Mouse (Mus musculus): ENCODE results near the gene Cdk5. TPM values are rescaled to one million over a fixed set of nuclear protein-coding genes. Genes with fewer than 3 reads are reported as not detected.

Gene Cdk5
- 62.2 and 63.2 TPM in 2 replicates for polyA plus RNA-seq (2016; fragmentation: Nextera tagmentation; extraction: Ambion mirVana)

DNA sequence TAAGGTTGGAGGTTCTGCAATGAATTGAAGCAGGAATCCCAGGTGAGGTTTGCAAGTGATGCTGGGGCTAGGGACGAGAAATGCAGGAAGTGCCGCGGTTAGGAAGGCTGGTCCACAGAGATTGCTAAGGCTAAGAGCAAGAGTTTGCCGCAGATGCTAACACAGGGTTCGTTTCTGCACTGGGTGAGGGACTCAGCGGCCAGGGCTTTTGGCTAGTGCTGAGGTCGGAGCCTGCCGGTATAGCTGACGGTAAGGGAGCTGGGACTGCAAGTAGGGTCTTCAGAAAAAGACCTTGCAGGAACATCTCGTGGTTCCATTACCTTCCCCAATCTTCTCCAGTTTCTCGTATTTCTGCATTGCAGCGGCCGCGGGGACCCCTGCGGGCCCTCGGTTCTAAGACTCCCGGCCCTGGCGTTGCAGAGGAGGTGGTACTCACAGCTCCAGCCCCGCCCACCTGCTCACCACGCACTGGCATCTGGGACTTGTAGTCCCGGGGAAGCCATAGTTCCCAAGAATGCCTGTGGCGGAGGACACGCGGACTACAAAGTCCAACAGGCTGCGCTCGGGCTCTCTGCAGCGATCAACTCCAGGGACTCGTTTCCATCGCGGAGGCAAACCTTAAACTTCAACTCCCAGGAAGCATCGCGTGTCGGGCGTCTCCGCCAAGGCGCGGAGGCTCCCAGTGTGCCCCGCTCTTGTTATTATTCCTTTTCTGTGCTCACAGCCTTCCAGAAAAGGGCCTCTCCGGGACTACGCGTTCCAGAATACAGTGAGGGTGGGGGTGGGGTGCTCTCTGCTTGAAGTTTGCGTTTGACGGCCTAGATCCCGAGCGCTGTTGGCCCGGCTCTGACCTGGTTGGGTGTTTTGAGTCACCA is at the start of gene Cdk5, which contains the start of gene Slc4a2:
Gene Cdk5 (minus strand): TSS at position 402 of the 875 bp plus-strand sequence.
Gene Slc4a2 (plus strand): TSS at position 709 of the 875 bp plus-strand sequence.
- WGBS = under 1% methylated on average over 46 of the region's 46 CpGs

DNA sequence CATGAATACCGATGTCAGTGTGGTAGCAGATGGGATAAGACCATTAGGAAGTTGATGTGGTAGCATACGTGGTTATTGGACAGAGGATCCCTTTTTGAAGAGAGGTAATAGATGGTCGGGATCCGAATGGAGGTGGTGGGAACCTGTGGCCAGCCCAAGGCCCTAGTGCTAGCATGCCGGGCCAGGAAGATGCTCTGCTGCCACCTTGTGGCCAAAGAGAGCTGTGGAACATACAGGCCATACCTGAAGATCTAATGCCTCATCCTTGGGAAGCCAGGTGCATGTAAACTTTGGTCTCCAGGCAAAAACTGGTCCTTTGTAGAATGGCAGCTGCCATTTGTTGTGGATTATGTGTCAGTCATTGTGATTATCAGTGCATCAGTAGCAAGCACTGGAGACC is 47.3 kb upstream of the Cdk5 start:
- H3K9ac ChIP-seq = no peak overlapping the region
- H3K4me3 ChIP-seq = no peak overlapping the region
- H3K27me3 ChIP-seq = peaks cover 24% of the 10 kb centered on the region; the same call in 1 of the 2 replicates
- no peak overlapping the region for H3K27ac ChIP-seq
- no peak overlapping the region for H3K4me2 ChIP-seq (replicated peaks)
- H3K4me1 ChIP-seq = peaks cover 55% of the 10 kb centered on the region
- H3K36me3 ChIP-seq = no peaks in the 10 kb centered on the region
- no peaks in the 10 kb centered on the region for H3K9me3 ChIP-seq
- no peak for ATAC-seq (ENCODE audit: insufficient number of reproducible peaks, insufficient read depth, low FRiP score, low TSS enrichment)
- 8% methylated on average over 5 of the region's 5 CpGs for WGBS

More for the DNA sequence above, at the start of gene Cdk5, which contains the start of gene Slc4a2:
- peak within 1 kb of the TSS; percentile 68 for H3K4me2 ChIP-seq (replicated peaks)
- H3K4me3 ChIP-seq = peak within 1 kb of the TSS; percentile 54
- H3K27me3 ChIP-seq = no peaks in the 10 kb centered on the region
- ATAC-seq (ENCODE audit: insufficient number of reproducible peaks, insufficient read depth, low FRiP score, low TSS enrichment) = peak; percentile 93
- H3K27ac ChIP-seq = peak within 1 kb of the TSS; percentile 92
- no peaks in the 10 kb centered on the region for H3K9me3 ChIP-seq
- H3K36me3 ChIP-seq = peaks cover 27% of the 10 kb centered on the region
- H3K9ac ChIP-seq = peak within 1 kb of the TSS; percentile 66
- H3K4me1 ChIP-seq = peaks cover 41% of the 10 kb centered on the region

DNA sequence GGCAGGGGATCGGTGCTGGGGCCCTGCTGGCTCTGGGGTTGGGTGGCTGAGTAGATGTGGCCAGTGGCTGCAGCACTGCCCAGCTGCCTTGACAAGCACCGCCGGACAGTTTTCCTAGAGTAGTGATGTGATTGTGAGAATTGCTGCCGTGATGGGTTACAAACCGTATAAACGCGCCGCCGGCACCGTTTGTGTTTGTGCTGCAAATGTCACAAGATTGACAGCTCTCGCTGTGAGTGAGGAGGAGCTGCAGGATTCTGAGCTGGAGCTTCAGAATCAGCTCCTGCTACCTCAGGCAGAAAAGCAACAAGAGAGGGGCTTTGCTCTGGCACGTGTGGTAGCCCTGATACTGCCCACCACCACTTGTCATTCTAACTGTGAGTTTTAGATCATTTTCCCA is 43.4 kb upstream of the Cdk5 start:
- peaks cover 21% of the 10 kb centered on the region for H3K4me1 ChIP-seq
- no peak overlapping the region for H3K27ac ChIP-seq
- WGBS = 60% methylated on average over 12 of the region's 12 CpGs
- no peak overlapping the region for H3K4me3 ChIP-seq
- H3K9me3 ChIP-seq = no peaks in the 10 kb centered on the region
- H3K9ac ChIP-seq = no peak overlapping the region
- H3K36me3 ChIP-seq = peaks cover 3% of the 10 kb centered on the region; the same call in 1 of the 2 replicates
- no peaks in the 10 kb centered on the region for H3K27me3 ChIP-seq
- ATAC-seq (ENCODE audit: insufficient number of reproducible peaks, insufficient read depth, low FRiP score, low TSS enrichment) = no peak
- no peak overlapping the region for H3K4me2 ChIP-seq (replicated peaks)

DNA sequence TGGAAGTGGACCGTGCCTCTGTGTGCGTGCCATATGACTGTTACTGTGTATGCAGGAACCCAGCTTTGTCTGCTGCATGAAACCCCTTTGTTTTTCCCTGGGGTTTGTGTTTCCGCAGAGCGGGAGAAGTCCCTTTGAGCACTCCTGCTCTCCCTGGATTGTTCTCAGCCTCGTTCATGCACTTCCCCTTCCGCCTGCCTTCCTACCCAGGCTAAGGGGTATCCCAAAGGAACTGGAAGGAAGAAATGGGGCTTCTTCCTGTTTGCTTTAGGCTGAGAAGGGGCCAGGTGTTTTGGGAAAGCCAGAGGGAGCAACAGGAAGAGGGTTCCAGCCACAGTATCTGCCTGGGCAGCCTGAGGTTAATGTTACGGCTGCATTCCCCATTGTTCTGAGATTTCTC is 32.3 kb upstream of the Cdk5 start:
- Histone ChIP-seq H3K36me3 (peaks cover 18% of the 10 kb centered on the region), H3K9me3 (no peaks in the 10 kb centered on the region), H3K9ac (no peak overlapping the region), H3K27me3 (no peaks in the 10 kb centered on the region), H3K4me2 (replicated peaks) (peak overlapping the region; percentile 2), H3K4me3 (no peak overlapping the region), H3K27ac (peak overlapping the region; percentile 55), H3K4me1 (peaks cover 42% of the 10 kb centered on the region)
- WGBS = 55% methylated on average over 7 of the region's 7 CpGs
- no peak for ATAC-seq (ENCODE audit: insufficient number of reproducible peaks, insufficient read depth, low FRiP score, low TSS enrichment)

DNA sequence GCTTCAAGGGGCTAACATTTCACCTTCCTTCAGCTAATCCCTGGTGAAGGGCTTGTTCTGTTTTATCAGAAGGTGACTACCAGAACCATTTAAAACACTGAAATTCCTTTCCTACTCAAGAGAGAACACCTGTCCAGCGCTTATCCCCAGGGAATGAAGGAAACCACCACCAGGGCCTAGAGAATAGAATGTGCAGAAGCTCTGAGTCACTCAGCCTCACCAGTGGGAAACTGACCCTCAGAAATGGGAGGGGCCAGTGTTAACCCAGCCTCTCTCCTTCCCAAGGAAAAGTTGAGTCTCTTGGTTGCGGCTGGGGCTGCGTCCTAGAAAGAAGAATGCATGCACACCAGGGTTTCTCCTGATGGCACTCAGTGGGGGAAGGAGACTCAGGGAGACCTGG is 31.7 kb upstream of the Cdk5 start:
- Histone ChIP-seq H3K4me3 (no peak overlapping the region), H3K4me1 (peaks cover 42% of the 10 kb centered on the region), H3K4me2 (replicated peaks) (peak overlapping the region; percentile 2; the same call in 1 of the 2 replicates)

DNA sequence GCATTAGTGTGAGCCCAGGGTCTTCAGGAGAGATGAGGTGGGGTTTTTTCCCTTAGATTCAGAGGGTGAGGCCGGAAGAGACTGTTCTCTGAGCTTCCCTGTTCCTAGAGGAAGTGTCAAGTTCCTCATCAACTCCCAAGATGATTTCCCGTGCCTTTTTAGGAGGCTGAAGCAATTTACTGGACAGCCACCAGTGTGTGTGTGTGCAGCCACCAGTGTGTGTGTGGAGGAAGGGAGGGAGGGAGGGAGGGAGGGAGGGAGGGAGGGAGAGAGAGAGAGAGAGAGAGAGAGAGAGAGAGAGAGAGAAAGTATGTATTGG is 30.6 kb upstream of the Cdk5 start:
- H3K9ac ChIP-seq = no peak overlapping the region

More for the DNA sequence above, 31.7 kb upstream of the Cdk5 start:
- WGBS = 50% methylated on average over 3 of the region's 3 CpGs
- peaks cover 18% of the 10 kb centered on the region for H3K36me3 ChIP-seq
- H3K9ac ChIP-seq = no peak overlapping the region
- no peak for ATAC-seq (ENCODE audit: insufficient number of reproducible peaks, insufficient read depth, low FRiP score, low TSS enrichment)
- peak overlapping the region; percentile 55 for H3K27ac ChIP-seq
- H3K9me3 ChIP-seq = no peaks in the 10 kb centered on the region
- no peaks in the 10 kb centered on the region for H3K27me3 ChIP-seq

DNA sequence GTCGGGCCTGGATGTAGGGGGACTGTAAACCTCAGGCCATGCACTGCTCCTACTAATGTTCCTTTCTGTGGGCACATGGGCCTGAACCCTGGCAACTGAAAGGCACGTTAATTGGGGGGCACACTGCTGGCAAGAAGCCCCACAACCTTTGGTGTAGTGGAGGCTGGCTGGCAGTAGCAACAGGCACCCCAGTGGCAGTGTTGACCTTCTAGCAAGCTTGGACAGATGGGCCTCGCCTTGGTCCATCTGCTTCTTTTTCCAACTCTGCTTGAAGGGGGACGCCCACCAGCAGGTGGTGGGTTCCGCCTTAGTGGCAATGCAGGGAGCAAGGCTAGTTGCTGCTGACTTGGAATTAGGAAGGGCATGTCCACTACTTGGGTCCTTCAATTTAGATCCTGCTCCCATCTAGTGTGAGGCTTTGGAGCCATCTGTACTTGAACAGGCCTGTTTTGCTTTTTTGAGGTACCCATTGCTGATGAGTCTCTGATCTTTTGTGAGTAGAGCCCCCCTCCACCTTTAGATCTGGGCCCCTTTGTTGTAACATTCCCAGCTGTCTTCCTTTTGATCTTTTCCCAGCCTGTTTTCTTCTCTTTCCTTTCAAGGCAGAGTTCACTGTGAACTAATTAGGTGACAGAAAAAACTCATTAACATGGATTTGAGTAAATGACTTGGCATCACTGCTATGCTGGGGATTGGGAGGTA is 30.1 kb upstream of the Cdk5 start:
- peak overlapping the region; percentile 97 for H3K4me2 ChIP-seq (replicated peaks)
- ATAC-seq (ENCODE audit: insufficient number of reproducible peaks, insufficient read depth, low FRiP score, low TSS enrichment) = no peak
- H3K36me3 ChIP-seq = peaks cover 13% of the 10 kb centered on the region
- H3K27me3 ChIP-seq = no peaks in the 10 kb centered on the region
- WGBS = 18% methylated on average over 5 of the region's 5 CpGs
- H3K27ac ChIP-seq = peak overlapping the region; percentile 97; the same call in 1 of the 2 replicates
- H3K9me3 ChIP-seq = no peaks in the 10 kb centered on the region
- peak overlapping the region; percentile 84 for H3K4me3 ChIP-seq
- H3K9ac ChIP-seq = peak overlapping the region; percentile 97
- peaks cover 42% of the 10 kb centered on the region for H3K4me1 ChIP-seq

More for the DNA sequence above, 30.6 kb upstream of the Cdk5 start:
- Histone ChIP-seq H3K9me3 (no peaks in the 10 kb centered on the region), H3K36me3 (peaks cover 18% of the 10 kb centered on the region), H3K4me3 (peak overlapping the region; percentile 84), H3K27me3 (no peaks in the 10 kb centered on the region), H3K27ac (0 out of 2 replicates have a peak overlapping the region, but pooled peaks have one; percentile 23), H3K4me2 (replicated peaks) (peak overlapping the region; percentile 97), H3K4me1 (peaks cover 42% of the 10 kb centered on the region)
- no peak for ATAC-seq (ENCODE audit: insufficient number of reproducible peaks, insufficient read depth, low FRiP score, low TSS enrichment)
- 8% methylated on average over 2 of the region's 2 CpGs for WGBS

DNA sequence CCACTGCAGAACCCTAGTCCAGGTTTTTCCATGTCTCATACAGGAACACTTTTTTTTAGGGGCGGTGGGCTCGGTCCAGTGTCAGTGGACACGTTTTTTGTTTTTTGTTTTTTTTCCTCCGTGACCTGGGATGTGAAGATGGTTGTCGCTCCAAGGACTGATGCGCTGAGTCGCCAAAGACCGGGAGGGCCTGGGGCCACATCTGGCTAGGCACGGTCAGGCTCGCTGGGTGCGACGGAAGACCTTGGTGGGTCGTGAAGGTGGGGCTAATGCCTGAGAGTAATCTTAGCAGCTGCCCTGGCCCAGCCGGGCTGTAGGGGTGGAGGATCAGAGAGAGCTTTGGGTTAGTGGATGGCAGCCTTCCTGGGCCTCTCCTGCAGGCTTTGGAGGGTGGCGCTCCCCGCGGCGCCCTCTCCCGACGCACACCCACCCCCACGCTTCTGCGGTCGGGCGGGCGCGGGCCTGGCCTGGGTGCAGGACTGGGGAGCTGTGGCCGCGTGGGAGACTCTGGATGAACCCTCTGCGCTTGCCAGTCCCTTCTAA is 29.4 kb upstream of the Cdk5 start:
- H3K4me1 ChIP-seq = peaks cover 45% of the 10 kb centered on the region

DNA sequence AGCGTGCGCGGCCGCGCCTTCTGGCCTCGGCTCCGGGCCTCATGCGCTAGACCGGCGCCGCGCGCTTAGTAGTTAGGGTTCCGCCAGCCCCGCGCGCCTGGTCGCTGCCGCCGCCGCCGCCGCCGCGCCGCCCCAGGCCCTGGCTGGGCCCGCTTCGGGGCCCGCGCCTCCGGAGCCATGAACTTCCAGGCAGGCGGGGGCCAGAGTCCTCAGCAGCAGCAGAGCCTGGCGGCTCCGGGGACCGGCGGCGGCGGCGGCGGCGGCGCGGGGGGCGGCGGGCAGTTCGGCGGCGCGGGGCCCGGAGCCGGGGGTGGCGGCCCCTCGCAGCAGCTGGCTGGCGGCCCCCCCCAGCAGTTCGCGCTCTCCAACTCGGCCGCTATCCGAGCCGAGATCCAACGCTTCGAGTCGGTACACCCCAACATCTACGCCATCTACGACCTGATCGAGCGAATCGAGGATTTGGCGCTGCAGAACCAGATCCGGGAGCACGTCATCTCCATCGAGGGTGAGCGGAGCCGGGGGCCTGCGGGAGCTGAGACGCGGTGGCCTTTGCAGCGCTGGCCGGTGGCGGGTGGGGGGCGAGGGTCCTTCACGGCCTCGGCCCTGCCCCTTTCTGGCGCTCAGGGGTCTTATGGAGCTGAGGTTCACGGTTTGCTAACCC is 28.8 kb upstream of the Cdk5 start, which contains the start of gene Agap3:
Gene Agap3 (plus strand): TSS at position 148 of the 661 bp plus-strand sequence.
- peak within 1 kb of the TSS; percentile 97 for H3K9ac ChIP-seq
- ATAC-seq (ENCODE audit: insufficient number of reproducible peaks, insufficient read depth, low FRiP score, low TSS enrichment) = peak; percentile 37; the same call in 1 of the 2 replicates
- H3K36me3 ChIP-seq = peaks cover 2% of the 10 kb centered on the region; the same call in 1 of the 2 replicates
- no peaks in the 10 kb centered on the region for H3K9me3 ChIP-seq
- H3K4me2 ChIP-seq (replicated peaks) = peak within 1 kb of the TSS; percentile 97
- H3K4me3 ChIP-seq = peak within 1 kb of the TSS; percentile 84
- H3K27ac ChIP-seq = peak within 1 kb of the TSS; percentile 97
- under 1% methylated on average over 76 of the region's 85 CpGs for WGBS
- H3K27me3 ChIP-seq = no peaks in the 10 kb centered on the region
- peaks cover 50% of the 10 kb centered on the region for H3K4me1 ChIP-seq

More for the DNA sequence above, 29.4 kb upstream of the Cdk5 start:
- H3K4me2 ChIP-seq (replicated peaks) = peak overlapping the region; percentile 97
- peak overlapping the region; percentile 97; the same call in 1 of the 2 replicates for H3K27ac ChIP-seq
- H3K4me3 ChIP-seq = peak overlapping the region; percentile 84
- WGBS = under 1% methylated on average over 29 of the region's 29 CpGs
- peak overlapping the region; percentile 97 for H3K9ac ChIP-seq
- ATAC-seq (ENCODE audit: insufficient number of reproducible peaks, insufficient read depth, low FRiP score, low TSS enrichment) = peak; percentile 49
- no peaks in the 10 kb centered on the region for H3K9me3 ChIP-seq
- H3K36me3 ChIP-seq = peaks cover 8% of the 10 kb centered on the region; the same call in 1 of the 2 replicates
- H3K27me3 ChIP-seq = no peaks in the 10 kb centered on the region

DNA sequence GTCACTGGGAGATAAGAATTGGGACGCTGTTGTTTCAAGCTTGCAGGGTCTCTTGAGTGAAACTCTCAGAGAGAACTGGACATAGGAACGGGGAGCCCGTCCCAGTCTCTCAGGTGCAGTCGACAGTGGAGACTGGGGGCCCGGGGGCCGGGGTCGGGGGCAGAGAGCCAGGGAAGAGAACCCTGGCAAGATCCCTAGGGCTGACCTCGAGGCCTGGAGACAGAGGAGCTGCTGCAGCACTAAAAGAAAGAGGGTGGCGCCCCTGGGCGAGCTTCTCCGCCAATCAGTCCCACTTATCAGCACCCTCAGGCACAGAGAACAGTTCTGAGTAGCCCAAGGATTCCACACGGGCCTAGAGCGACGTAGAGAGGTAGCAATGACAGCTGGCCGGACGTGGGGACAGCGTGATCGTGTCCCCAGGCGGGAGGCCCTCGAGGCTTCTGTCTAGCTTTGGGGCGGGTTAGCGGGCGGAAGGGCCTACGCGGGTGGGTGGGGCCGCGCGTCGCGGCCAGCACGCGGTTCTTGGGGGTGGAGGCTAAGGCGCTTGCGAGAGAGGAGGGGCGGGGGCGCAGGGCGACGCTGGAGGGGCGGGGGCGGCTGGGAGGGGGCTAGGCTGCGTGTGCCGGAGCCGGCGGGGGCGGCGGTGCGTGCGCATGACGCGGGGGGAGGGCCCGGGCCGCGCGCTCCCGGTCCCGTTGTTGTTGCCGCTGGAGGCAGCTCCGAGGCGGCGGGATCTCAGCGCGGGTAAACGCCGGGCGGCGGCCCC is 28.1 kb upstream of the Cdk5 start:
- WGBS = 2% methylated on average over 53 of the region's 66 CpGs
- H3K4me3 ChIP-seq = peak overlapping the region; percentile 84
- H3K9ac ChIP-seq = peak overlapping the region; percentile 97
- H3K9me3 ChIP-seq = no peaks in the 10 kb centered on the region
- H3K4me2 ChIP-seq (replicated peaks) = peak overlapping the region; percentile 97
- ATAC-seq (ENCODE audit: insufficient number of reproducible peaks, insufficient read depth, low FRiP score, low TSS enrichment) = peak; percentile 52
- no peaks in the 10 kb centered on the region for H3K27me3 ChIP-seq
- H3K27ac ChIP-seq = peak overlapping the region; percentile 97
- no peaks in the 10 kb centered on the region for H3K36me3 ChIP-seq
- peaks cover 54% of the 10 kb centered on the region for H3K4me1 ChIP-seq
